Mouse (Mus musculus) olfactory bulb, adult 2 months (tissue): ENCODE data around the gene Mbd4.

Experiments
- CTCF ChIP-seq: fragments of 200-500 bp; IDR thresholded peaks from 2 replicates; pipeline ENCODE4 v1.5.1; 2012; ENCODE audit warnings: low read depth, mild to moderate bottlenecking, low read length, moderate library complexity; ENCODE audit not compliant: insufficient read depth
- POLR2A ChIP-seq: fragments of 200-500 bp; IDR thresholded peaks from 2 replicates; pipeline ENCODE4 v1.6.1; 2012; ENCODE audit warnings: mild to moderate bottlenecking, low read depth, low read length, moderate library complexity; ENCODE audit not compliant: insufficient read depth

- TF ChIP-seq CTCF, result no peak
- no peak for TF ChIP-seq POLR2A
Measured at GRCm38 (mm10) chr6:115877239-115877638, 24.1 kb upstream of the Mbd4 start.
